Mouse (Mus musculus): Measurements from ENCODE around the gene Grid1.
A peak's percentile ranks its signal among the peaks of the same experiment; 100 is the strongest.

Gene Grid1

GRCm38 (mm10) chr14:34819919-34820652 lies at the start of gene Grid1:
Gene Grid1 (plus strand): TSS chr14:34820108.
- no peak for DNase-seq

- DNase-seq = no peak
These were observed 49.4 kb upstream of the Grid1 start for GRCm38 (mm10) chr14:34770467-34770866.

- no peak for DNase-seq
These were observed 48.3 kb upstream of the Grid1 start for GRCm38 (mm10) chr14:34771601-34772000.

DNA sequence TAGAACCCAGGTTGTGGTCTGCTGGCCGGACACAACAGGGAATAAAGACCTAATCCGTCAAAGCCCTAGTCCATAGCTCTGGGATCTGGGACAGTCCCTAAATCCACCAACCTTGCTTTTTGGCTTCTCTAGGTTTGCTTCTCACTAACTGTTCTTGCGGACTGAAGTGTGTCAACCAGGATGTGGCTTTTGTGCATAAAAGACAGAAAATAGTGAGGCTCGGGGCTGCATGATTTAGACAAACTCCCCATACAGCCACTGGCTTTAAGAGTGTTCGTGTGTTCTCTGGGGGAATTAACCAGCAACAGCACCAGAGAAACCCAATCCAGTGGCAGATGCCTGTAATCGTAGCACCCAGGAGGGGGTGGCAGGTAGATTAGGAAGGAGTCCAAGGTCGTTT lies 47.8 kb upstream of the Grid1 start:
- DNase-seq = no peak

DNA sequence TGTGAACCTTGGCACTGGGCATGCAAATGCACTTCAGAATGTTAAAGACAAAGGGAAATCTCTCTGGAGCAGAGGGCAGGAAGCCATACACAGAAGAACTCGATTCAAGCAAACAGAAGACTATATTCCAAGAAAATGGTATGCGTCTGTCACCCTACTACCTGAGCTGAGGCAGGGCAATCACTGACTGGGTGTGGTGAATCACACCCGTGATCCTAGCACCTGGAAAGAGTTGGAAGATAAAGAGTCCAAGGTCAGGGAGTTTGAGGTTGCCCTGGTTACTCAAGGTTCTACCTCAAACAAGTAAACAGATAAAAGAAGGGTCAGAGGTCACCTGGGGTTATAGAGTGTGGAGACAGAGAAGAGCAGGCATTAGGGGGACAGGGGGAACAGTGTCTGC lies 46.2 kb upstream of the Grid1 start:
- DNase-seq = no peak

DNA sequence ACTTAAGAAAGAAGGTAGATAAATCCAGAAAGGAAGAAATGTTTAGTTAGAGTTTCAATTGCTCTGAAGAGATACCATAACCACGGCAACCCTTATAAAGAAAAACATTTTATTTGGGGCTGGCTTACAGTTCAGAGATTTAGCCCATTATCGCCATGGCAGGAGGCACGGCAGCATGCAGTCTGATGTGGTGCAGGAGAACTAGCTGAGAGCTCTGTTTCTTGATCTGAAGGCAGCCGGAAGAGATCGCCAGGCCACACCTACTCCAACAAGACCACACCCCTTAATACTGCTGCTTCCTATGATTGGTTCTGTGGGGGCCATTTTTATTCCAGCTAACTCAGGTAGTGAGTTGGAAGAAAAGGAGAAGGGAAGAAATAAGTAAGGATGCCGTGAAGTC lies 45.7 kb upstream of the Grid1 start:
- no peak for DNase-seq

GRCm38 (mm10) chr14:34776719-34777385 lies 43.1 kb upstream of the Grid1 start:
- no peak for DNase-seq

DNA sequence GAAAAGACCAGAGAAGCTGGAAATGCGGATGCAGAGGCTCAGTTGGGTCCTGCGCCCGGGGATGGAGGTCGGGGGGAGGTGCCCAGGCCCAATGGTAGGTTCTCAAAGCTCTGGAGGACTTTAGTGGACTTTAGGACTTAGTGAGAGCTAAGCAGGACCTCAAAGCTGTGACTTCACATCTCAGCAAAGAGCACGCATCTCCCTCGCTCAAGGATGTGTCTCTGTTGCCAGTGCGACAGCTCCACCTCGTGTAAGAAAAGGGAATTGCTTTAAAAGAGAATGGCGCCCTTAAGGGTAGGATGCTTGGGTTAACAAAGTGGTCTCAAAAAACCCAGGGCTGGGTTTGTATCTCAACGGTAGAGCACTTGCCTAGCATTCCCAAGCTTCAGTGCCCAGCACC lies 42.1 kb upstream of the Grid1 start:
- peak; percentile 67 for DNase-seq

- DNase-seq = no peak
These were observed 41.1 kb upstream of the Grid1 start for GRCm38 (mm10) chr14:34778760-34779159.

- no peak for DNase-seq
These were observed 26.4 kb upstream of the Grid1 start for GRCm38 (mm10) chr14:34793406-34794037.

GRCm38 (mm10) chr14:34810763-34811489 lies 9.0 kb upstream of the Grid1 start:
- DNase-seq = peak; percentile 68

GRCm38 (mm10) chr14:34811490-34811808 lies 8.5 kb upstream of the Grid1 start:
- DNase-seq = no peak

DNA sequence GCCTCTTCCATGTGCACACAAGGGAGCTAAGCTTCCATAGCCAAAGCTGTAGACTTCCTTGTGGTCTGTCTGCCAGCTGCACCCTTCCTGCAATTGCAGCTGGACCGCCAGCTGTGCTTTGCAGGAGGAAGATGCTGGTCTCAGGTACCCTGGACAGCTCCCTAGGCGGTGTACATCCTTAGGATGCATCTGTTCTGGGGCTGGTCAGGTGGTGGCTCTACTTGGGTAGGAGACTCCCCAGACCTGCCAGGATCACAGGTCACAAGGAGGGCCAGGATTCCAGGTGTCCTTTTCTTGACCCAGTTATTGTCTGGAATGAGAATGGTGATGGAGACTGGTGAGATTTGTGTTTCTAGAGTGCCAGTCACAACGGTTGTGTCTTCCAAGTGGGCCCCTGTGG lies 3.6 kb upstream of the Grid1 start:
- no peak for DNase-seq

- DNase-seq = no peak
These were observed 1.4 kb upstream of the Grid1 start for GRCm38 (mm10) chr14:34818387-34818980.

- no peak for DNase-seq
These were observed 588 bp upstream of the Grid1 start for GRCm38 (mm10) chr14:34819121-34819918.

- DNase-seq = no peak
These were observed 721 bp downstream of the Grid1 start for GRCm38 (mm10) chr14:34820653-34821005.

DNA sequence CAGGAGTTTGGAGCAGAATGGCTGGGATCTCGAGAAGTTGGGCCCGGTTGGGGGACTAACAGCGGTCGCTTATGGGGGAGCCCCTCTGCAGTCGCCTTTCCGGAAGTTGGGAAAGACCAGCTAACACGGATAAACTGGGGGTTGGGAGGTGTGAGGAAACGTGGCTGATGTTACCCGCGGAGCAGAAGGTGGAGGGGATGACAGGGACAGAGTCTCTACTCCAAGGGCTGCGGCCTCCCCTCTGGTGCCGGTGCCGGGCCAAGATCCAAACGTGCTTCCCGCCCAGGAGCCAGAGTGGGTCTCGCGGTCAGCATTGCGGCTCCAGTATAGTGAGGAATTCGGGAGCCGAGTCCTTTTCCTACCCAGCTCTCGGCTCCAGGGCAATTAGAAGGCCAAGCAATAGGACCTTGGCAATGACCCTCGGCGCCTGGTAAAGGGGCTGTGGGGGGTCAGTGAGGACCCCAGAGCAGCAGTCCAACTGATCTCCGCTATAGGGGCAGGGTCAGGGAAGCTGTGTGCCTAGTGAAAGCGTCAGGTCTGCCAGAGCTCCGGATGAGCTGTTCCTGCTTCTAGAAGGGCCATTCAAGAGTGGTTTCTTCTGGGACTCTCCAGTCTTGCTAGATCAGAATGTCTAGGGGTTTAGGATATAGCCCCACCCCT lies 1.4 kb downstream of the Grid1 start:
- no peak for DNase-seq

DNA sequence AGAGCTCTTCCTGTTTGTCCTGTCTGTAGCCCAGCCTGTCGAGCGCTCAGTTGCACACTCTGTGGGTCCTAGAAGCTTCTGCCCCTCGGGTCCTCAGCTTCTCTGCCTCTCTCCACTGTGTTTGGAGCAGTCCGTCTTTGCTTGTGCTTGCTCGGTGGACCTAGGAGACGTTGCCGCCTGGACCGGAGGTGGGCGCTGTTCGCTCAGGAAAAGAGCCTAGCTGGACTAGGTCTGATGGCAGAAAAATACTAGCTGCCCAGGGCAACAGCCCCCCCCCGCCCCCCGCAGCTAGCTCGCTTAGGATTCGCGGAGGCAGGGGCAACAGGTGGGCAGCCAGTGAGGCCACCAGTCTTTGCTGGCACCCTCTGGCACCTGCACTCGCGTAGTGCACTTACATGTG lies 3.2 kb downstream of the Grid1 start:
- no peak for DNase-seq

DNA sequence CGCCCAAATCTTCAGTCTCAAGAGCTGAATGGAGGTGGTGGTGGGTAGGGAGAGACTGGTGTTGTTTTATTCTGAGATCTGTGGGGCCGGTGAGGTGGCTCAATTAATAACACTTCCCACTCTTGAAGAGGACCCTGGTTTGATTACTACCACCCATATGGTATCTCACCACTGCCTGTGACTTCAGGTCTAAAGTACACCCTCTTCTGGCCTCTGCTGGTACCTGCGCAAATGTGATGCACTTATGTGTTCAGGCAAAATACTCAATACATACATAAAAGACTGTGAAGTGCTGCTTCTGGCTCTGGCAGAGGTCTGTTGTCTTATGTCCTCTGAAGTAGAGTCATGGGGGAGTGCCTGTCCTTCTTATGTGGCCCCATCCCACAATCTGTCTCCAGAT lies 4.3 kb downstream of the Grid1 start:
- DNase-seq = no peak

DNA sequence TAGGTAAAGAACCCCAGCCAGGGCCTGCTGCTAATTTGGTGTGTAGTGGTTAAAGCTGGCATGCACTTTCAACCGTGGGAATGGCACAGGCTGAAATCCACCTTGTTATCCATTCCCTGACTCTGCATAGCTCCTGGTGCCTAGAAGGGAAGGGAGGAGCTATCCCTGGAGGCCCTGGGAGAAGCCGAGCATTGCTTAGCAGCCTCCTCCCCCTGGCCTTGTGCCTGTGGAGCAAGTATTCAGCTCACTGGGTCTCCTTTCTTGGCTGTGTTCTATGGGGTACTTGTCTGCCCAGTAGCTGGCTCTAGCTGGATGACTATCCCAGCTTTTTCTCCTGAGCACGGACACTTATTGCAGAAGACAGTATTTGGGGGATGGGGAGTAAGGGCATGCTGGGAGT lies 6.0 kb downstream of the Grid1 start:
- no peak for DNase-seq

- DNase-seq = no peak
These were observed 9.9 kb downstream of the Grid1 start for GRCm38 (mm10) chr14:34829831-34830230.

GRCm38 (mm10) chr14:34837145-34837544 lies 17.2 kb downstream of the Grid1 start:
- DNase-seq = no peak

All from lung, postnatal 36 days (tissue).